Mouse (Mus musculus) MEL (cell line): ENCODE results near the gene Entpd6.

ENCODE experiments used
- SIN3A ChIP-seq: IDR thresholded peaks from 2 replicates; pipeline ENCODE4 v1.6.1; 2012; ENCODE audit warnings: low read length, improper control_type of control experiment, inconsistent platforms
- TCF12 ChIP-seq: IDR thresholded peaks from 2 replicates; pipeline ENCODE4 v1.6.1; 2014; ENCODE audit warnings: low read depth, mild to moderate bottlenecking, inconsistent platforms, low read length, improper control_type of control experiment, moderate library complexity

DNA sequence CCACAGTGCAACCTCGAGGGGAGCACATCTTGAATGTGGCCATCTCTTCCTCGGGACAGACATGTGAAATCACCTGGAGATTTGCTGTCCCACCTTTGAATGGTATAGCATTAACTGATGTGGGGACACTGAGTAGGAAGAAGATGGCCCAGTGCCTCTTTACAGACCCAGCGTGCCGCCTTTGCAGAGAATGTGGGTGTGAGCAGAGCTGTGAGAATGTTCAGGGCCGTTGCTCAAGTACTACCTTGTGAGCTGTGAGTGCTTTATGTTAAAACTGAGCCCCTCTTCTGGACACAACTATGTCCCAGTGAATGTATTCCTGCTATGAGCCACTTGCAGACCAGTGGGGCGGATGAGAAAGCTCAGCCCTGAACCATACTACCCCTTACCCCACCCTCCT is 22.3 kb downstream of the Entpd6 start:
- TF ChIP-seq TCF12 (no peak), SIN3A (no peak)
